28 mouse cellular contexts compared by ENCODE assay signal in genomic region chr10:99443453-99444170, GRCm38 (mm10).
A peak's percentile ranks its signal among the peaks of the same experiment; 100 is the strongest.
DNase-seq lines count a peak whose midpoint lies in the region; ATAC-seq and TF ChIP-seq lines count a peak whose summit lies in the region.
"Had no signal": no experiment of that assay in that cellular context is flagged by ENCODE, and none has a peak within 500 bp of the region (broad histone marks: within the 10 kb centered on the region; RNA-seq: fewer than 3 reads in every experiment).

No protein-coding gene starts in this region.

- no peak for TF ChIP-seq EP300 in liver, postnatal 0 days (IDR thresholded peaks at IDR 0.05; ENCODE audit: low read depth)

- no peak for TF ChIP-seq POLR2A in bone marrow, adult 2 months (IDR thresholded peaks at IDR 0.05; ENCODE audit: borderline replicate concordance, control insufficient read depth, low read depth, low read length)
- no peak for TF ChIP-seq POLR2A in cerebellum, adult 2 months (IDR thresholded peaks at IDR 0.05; ENCODE audit: borderline replicate concordance, insufficient read depth, low read length)

- H3K4me2 ChIP-seq in liver, postnatal 0 days (ENCODE audit: low read depth, low read length), result no peak overlapping the region
- H3K4me2 ChIP-seq: forebrain, embryonic 13.5 days; heart, embryonic 12.5 days; hindbrain, embryonic 15.5 days; kidney, embryonic 15.5 days; midbrain, embryonic 15.5 days had no signal

- H3K9ac ChIP-seq in liver, postnatal 0 days (replicated peaks), result no peak overlapping the region
- H3K9ac ChIP-seq: forebrain, embryonic 13.5 days; heart, embryonic 12.5 days; hindbrain, embryonic 15.5 days; kidney, embryonic 15.5 days; liver, embryonic 14.5 days; midbrain, embryonic 15.5 days had no signal

- H3K4me3 ChIP-seq in liver, postnatal 0 days (ENCODE audit: low read depth, low read length), result no peak overlapping the region
- peak overlapping the region; percentile 51 for H3K4me3 ChIP-seq in bone marrow, adult 2 months (replicated peaks; ENCODE audit: control insufficient read depth, low read depth, low read length)
- no peak overlapping the region for H3K4me3 ChIP-seq in macrophage (ENCODE audit: inconsistent target)
- no peak overlapping the region for H3K4me3 ChIP-seq in cerebellum, adult 2 months (replicated peaks; ENCODE audit: insufficient read depth, low read depth, low read length)
- H3K4me3 ChIP-seq in heart, embryonic 10.5 days, result no peak overlapping the region
- H3K4me3 ChIP-seq: erythroblast, embryonic 14.5 days; forebrain, embryonic 13.5 days; heart, embryonic 12.5 days; hindbrain, embryonic 10.5 days; hindbrain, embryonic 15.5 days; kidney, embryonic 15.5 days; layer of hippocampus, adult 2 months; midbrain, embryonic 10.5 days; midbrain, embryonic 15.5 days had no signal

- H3K4me1 ChIP-seq in liver, postnatal 0 days (ENCODE audit: insufficient read depth), result peaks cover 11% of the 10 kb centered on the region; the same call in 1 of the 2 replicates
- peaks cover 4% of the 10 kb centered on the region; the same call in 1 of the 2 replicates for H3K4me1 ChIP-seq in bone marrow, adult 2 months (ENCODE audit: control insufficient read depth, insufficient read depth, low read length)
- no peaks in the 10 kb centered on the region for H3K4me1 ChIP-seq in cerebellum, adult 2 months (ENCODE audit: control insufficient read depth, insufficient read depth, low read length)
- H3K4me1 ChIP-seq in heart, embryonic 10.5 days, result peaks cover 5% of the 10 kb centered on the region; the same call in 1 of the 2 replicates
- H3K4me1 ChIP-seq: midbrain, embryonic 10.5 days had no signal

- H3K27ac ChIP-seq in liver, postnatal 0 days (ENCODE audit: low read depth), result peak overlapping the region; percentile 55
- H3K27ac ChIP-seq in bone marrow, adult 2 months (ENCODE audit: control insufficient read depth, insufficient read depth, low read depth, low read length, poor library complexity), result peak overlapping the region; percentile 93
- 0 out of 2 replicates have a peak overlapping the region, but pooled peaks have one; percentile 10 for H3K27ac ChIP-seq in macrophage
- H3K27ac ChIP-seq in cerebellum, adult 2 months (ENCODE audit: insufficient read depth, low read length), result no peak overlapping the region
- H3K27ac ChIP-seq in heart, embryonic 10.5 days, result no peak overlapping the region
- H3K27ac ChIP-seq: forebrain, embryonic 13.5 days; hindbrain, embryonic 10.5 days; hindbrain, embryonic 15.5 days; kidney, embryonic 15.5 days; layer of hippocampus, adult 2 months; liver, embryonic 14.5 days; midbrain, embryonic 10.5 days; midbrain, embryonic 15.5 days had no signal

- WGBS in liver, postnatal 0 days (ENCODE audit: insufficient replicate concordance), result 77% methylated on average over 18 of the region's 18 CpGs
- 55% methylated on average over 18 of the region's 18 CpGs for WGBS in bone marrow, adult 2 months
- 68% methylated on average over 18 of the region's 18 CpGs for WGBS in macrophage (ENCODE audit: missing documents)
- WGBS in cerebellum, adult 2 months, result 90% methylated on average over 18 of the region's 18 CpGs
- 91% methylated on average over 18 of the region's 18 CpGs for WGBS in heart, embryonic 10.5 days

- no peak for DNase-seq in liver, postnatal 0 days
- no peak for DNase-seq in liver
- no peak for DNase-seq in right cerebral cortex, postnatal 25 days
- DNase-seq in cerebellum, adult 2 months, result no peak
- DNase-seq in heart, embryonic 10.5 days (ENCODE audit: low spot score), result no peak
- DNase-seq: adrenal gland, postnatal 10 days; cerebellum, adult 11-12 months; cerebellum, postnatal 10 days; gastrocnemius, postnatal 14 days; heart, adult 18-20 months; kidney, adult 18-20 months; kidney, postnatal 25 days; left cerebral cortex, postnatal 4 days; lung, postnatal 4 days had no signal

- no peak for TF ChIP-seq CTCF in liver, postnatal 0 days (IDR thresholded peaks at IDR 0.05; ENCODE audit: low read depth)
- no peak for TF ChIP-seq CTCF in bone marrow, adult 2 months (IDR thresholded peaks at IDR 0.05; ENCODE audit: control insufficient read depth, insufficient read depth, low read length)
- TF ChIP-seq CTCF in cerebellum, adult 2 months (IDR thresholded peaks at IDR 0.05; ENCODE audit: borderline replicate concordance, insufficient read depth, low read depth, low read length), result no peak

- no peak for ATAC-seq in liver, postnatal 0 days
- ATAC-seq: CD4-positive, CD25-positive, alpha-beta regulatory T cell, adult 4 months; forebrain, embryonic 13.5 days; inflammation-experienced regulatory T-cells, adult 6 months; midbrain, embryonic 15.5 days had no signal

- H3K36me3 ChIP-seq in liver, postnatal 0 days (replicated peaks; ENCODE audit: insufficient read depth, low read length), result no peaks in the 10 kb centered on the region
- H3K36me3 ChIP-seq in macrophage (ENCODE audit: inconsistent target), result no peaks in the 10 kb centered on the region
- H3K36me3 ChIP-seq in heart, embryonic 10.5 days, result no peaks in the 10 kb centered on the region
- H3K36me3 ChIP-seq: heart, embryonic 12.5 days; hindbrain, embryonic 15.5 days; kidney, embryonic 15.5 days; midbrain, embryonic 10.5 days; midbrain, embryonic 15.5 days had no signal

- no peaks in the 10 kb centered on the region for H3K9me3 ChIP-seq in liver, postnatal 0 days (ENCODE audit: low read length)
- H3K9me3 ChIP-seq in heart, embryonic 10.5 days, result no peaks in the 10 kb centered on the region
- H3K9me3 ChIP-seq: hindbrain, embryonic 15.5 days; midbrain, embryonic 15.5 days had no signal

- H3K79me2 ChIP-seq in macrophage (ENCODE audit: inconsistent target), result no peaks in the 10 kb centered on the region

- no peaks in the 10 kb centered on the region for H3K27me3 ChIP-seq in liver, postnatal 0 days (ENCODE audit: insufficient read depth, low read length)
- H3K27me3 ChIP-seq in cerebellum, adult 2 months (ENCODE audit: control insufficient read depth, insufficient read depth, low read length), result no peaks in the 10 kb centered on the region
- H3K27me3 ChIP-seq in heart, embryonic 10.5 days (ENCODE audit: insufficient read depth, poor library complexity, severe bottlenecking), result no peaks in the 10 kb centered on the region
- H3K27me3 ChIP-seq: forebrain, embryonic 13.5 days; heart, embryonic 12.5 days; hindbrain, embryonic 15.5 days; kidney, embryonic 15.5 days; midbrain, embryonic 15.5 days had no signal

Comparison
In these comparisons a context has a peak if more than half of its experiments do, and no peak if none do; other contexts are left out.
1. H3K27ac ChIP-seq: peak in liver, postnatal 0 days (single experiment), bone marrow, adult 2 months (single experiment) and macrophage (single experiment); none in cerebellum, adult 2 months (single experiment) and heart, embryonic 10.5 days (single experiment).